Mouse (Mus musculus) fat pad, adult 2 months (tissue): ENCODE data around the gene Pak1.
A peak's percentile ranks its signal among the peaks of the same experiment; 100 is the strongest.
"Not testable (repeated sequence)": the region's sequence is repeated elsewhere in the genome, so short reads cannot be mapped to it uniquely, and the experiment has no call there.

Experiments used
- DNase-seq: peaks from one replicate; pipeline ENCODE4 v3.0.0-alpha.2; 2011; ENCODE audit warnings: low read depth, low spot score; ENCODE audit errors: extremely low read depth

The Pak1 gene

DNA sequence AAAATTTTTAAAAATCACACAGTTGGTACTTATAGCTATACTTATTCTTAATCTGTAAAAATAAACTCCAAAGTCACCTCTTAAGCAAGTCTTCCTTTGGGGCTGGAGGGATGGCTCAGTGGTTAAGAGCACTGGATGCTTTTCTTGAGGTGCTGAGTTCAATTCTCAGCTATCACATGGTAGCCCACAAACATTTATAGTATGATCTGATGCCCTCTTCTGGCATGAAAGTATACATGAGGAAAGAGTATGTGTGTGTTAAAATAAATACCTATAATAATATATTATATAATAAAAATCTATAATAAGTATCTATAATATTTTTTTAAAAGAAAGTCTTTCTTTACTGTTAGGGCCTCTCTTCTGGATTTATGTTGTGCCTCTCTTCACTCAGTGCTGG, 58.2 kb downstream of the Pak1 start:
- no peak for DNase-seq

DNA sequence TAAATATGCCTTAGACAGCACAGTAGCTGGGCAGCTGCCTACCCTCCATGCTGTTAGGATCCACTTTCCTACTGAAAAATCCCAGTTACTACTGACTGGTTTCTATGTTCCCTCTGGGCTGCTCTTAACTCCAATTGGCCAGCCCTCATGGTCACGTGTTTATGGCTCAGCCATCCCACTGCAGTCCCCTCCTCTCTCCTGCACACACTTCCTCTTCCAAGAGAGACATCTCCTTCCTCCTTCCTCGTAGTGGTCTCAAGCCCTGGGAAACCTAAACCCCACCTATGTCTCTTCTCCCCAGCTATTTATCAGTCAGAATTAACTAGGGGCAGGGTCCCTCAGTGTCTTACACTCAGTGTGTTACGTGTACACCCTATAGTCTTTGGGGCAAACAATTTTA, 61.2 kb downstream of the Pak1 start:
- not testable (repeated sequence) for DNase-seq

DNA sequence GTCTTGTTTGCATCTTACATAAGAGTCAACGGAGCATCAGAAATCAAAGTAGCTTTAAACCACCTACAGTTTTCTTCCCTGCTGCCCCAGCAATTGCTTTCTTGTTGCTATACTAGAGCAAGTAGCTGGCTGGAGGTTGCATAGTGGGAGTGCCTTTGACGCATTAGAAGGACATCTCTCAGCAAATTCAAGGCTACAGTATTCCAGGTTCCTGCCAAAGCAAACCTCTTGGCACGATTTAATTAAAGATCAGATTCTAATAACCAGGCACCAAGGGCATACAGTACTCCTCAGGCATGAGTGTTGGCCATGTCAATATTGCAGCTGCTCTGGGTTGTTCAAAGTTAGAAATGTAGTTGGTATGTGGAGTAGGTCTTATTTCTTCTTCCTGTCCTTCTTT, 62.0 kb downstream of the Pak1 start:
- no peak for DNase-seq

DNA sequence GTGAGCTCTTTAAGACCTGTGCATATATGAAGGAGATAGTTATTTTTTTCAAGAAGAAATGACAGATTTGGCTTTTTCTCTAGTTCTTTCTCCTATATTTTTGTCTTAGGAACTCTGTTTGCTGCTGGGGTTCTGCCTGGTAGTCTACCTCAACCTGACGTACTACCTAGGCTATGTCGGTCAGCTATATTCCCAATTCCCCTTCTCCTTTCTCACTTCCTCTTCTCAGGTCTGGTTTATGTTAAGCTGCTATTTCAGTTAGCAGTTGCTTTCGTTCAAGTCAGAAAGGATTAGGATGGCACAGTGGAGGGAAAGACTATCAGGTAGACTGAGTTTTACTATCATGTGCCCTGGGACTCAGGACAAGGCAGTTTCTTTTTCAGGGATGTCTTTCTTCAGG, 75.2 kb downstream of the Pak1 start:
- DNase-seq = no peak

DNA sequence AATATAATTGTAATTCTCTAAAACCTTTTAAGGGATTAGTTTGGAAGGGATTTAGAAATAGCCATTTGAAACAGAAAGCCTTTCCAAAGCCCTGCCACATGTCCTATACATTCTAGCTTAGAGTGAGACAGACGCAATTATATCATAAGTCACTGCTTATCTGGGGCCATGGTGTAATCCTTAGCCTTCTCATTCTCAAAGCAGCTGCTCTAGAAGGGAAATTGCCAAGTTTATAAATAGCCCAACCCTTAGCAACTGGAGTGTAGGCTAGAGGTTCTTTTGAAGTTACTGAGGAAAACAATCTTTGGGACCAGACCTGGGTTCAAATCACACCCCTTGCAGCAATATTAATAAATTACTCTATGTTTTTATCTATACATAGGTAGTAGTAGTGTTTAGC, 76.2 kb downstream of the Pak1 start:
- no peak for DNase-seq

DNA sequence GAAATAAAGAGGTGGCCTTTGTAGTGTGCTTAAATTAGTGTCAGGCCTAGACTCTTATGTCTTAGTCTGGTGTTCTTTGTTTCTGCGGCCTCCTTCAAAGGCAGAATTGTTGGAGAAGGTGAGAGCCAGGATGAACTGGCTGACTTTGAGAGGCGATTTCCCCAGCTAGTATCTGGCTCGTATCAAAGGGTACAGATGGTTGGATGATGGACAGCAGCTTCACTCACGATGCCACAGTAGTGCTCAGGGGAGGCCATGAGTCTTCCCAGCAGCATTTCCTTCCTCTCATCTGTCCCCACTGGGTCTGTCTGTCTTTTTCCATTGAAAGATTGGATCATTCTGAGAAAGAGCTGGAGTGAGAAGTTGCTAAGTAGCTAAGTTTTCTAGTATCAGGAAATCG, 79.5 kb downstream of the Pak1 start:
- no peak for DNase-seq

DNA sequence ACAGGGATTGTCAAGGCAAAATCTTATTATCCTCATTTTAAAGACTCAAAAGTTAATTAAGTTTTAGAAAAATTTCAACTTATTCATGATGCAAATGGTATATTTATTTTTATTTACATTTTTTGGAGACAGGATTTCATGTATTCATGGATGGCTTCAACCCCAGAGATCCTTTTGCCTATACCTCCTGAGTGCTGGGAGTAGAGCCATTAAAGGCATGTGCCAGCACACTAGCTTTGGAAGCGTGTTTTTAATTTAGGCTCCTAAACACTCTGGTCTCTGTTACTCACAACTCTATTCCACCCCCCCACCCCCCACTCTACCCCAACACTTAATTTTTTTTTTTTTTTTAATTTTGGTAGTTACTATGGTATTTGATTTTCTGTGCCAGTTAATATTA, 80.4 kb downstream of the Pak1 start:
- DNase-seq = no peak

DNA sequence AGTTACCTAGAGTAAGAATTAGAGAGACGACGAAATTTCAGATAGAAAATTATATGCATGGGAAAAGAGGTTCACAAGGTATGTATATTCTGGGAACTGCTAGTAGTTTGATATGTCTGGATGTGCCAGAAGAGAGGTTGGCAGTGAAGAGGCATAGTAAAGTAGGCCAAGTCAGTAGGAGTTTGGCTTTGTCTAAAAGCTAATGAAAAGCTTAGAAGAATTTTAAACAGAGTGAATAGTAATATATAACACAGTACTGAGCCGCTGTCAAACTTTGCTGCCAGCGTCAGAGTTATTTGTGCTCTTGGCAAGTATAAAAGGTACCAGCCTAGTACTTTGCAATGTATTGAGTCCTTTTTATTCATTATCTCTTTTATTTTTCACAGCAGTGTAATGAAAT, 84.1 kb downstream of the Pak1 start:
- no peak for DNase-seq

DNA sequence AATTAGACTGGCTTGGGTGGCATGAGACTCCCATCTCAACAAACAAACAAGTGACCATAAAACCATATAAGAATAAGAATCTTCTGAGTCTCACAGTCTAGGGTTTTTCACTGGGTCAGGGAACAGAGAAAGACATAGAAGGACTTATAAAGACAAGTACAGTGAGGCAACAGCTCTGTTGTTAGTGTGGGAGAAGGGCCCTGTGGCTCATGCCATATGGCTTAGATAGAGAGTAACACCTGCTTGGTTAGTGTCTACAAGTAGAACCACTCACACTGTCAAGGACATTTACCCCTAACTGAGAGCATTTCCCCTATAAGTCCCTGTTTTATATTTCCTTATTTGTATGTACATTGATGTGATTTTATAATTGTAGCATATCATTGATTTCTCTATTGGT, 85.0 kb downstream of the Pak1 start:
- DNase-seq = no peak

DNA sequence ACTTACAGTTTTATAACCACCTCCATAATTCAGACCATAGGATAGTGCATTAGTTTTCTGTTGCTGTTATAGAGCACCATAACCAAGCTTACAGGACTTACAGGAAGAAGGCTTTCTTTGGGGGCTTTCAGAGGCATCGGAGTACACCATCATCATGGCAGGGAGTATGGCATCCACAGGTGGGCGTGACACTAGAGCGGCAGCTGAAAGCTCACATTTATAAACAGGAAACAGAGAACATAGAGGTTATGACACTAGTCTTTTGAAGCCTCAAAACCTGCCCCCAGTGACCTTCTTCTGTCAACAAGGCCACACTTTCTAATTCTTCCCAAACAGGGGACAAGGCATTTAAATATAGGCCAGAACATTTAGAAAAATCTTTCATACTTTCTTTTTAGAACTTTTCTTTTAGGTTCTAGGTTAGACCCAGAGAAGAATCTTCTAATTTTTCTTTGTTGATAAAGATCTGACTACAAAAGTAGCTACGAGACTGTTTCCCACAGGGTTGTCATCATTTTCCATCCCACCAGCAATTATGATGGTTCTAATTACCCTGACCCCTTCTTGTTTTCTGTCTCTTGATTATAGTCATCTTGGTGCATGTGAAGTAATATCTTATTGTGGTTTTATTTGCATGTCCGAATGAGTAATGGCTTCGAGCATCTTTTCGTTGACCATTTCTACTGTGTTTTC, 89.7 kb downstream of the Pak1 start:
- DNase-seq = no peak

DNA sequence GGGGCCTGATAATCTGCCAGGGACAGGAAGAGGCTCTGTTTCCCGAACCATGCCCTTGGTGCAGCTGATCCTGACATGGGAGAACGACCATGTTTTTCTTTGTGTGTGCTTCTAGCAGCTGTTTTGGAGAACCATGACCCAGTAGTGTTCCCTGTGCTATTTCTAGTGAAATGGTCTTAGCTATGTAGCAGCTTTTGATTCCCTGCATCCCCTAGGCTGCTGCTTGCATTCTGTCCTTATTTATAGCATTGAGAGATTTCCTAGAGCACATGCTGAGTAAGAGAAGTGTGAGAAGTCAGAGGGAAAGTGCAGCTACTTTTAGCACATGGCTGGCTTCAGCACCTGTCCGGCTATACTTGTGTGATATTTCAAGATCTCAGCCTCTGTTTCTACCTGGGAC, 123.3 kb downstream of the Pak1 start:
- no peak for DNase-seq

DNA sequence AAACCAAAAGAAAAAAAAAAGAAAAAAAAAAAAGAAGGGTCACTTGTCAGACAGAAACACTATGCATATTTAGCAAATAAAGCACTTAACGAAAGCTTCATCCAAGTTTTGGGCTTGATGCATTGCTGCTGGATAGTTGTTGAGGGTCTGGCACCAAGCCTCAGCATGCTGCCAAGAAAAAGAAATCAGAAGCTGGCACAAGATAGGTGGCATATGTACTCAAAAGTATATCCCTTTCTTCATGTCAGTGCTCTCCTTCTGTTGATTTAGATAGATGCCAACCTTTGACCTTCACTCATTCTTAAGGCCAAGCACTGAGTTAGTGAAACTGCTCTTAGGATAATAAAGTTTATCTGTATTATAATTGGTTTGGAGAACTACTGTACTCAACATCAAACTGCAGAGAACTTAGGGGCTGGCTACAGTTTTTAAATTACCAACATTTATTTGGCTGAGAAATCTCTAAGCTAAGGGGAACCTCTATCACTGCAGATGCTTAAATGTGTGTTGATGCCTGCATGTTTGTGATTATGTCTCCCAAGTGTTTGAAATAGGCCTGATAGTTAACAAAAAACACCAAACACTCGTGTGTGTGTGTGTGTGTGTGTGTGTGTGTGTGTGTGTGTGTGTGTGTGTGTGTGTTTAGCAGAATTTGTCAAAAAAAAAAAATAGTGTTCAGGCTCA, 126.6 kb downstream of the Pak1 start:
- peak; percentile 1 for DNase-seq

DNA sequence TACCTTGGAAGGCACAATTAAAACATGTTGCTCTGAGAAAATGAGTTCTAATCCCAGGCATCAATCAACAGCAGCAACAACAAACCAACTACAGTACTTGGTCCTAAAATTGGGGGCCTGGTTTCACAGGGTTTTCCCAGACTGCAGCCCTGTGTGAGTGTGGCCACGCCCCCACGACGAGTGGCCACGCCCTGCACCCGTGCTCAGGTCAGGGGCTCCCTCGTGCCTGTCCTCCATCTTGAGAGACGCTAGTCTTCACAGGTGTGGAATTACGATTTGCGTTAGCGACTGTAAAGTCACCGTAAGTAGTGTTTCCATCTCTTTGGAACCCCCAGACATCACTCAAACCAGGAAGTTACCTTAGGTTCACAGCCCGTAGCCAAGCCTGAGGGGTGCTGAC, 131.4 kb downstream of the Pak1 start, which contains the start of gene Gdpd4:
TSS of gene Gdpd4 (plus strand) at position 214 of the 400 bp plus-strand sequence.
- DNase-seq = no peak

DNA sequence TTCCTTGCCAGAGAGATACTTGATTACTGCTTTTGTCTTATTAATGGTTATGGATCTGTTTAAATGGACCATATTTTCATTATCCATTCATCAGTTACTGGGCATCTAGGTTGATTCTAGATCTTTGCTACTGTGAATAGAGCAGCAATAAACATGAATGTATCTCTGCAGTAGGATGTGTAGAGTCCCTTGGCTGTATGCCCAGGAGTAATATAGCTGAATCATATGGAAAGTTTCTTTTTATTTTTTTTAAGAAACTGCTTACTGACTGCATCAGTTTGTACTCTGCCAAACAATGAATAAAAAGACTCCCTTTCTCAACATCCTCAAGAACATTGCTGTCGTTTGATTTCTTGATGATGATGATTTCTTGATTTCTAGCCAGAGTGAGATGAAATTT, 137.5 kb downstream of the Pak1 start:
- DNase-seq = no peak

DNA sequence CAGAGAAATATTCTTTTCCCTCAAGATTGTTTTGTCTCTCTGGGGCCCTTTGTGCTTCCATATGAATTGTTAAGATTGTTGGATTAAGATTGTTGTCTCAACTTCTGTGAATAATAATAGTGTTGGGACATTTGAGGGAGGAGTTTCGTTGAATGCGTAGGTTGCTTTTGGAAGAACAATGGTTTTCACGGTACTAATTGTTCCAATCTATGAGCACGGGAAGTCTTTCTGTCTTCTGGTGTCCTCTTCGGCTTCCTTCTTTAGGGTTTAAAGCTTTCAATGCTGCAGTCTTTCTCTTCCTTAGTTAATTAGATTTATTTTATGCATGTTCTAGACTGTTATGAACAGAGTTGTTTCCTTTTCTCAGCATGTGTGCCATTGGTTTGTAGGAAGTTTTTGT, 138.6 kb downstream of the Pak1 start:
- peak; percentile 30 for DNase-seq

DNA sequence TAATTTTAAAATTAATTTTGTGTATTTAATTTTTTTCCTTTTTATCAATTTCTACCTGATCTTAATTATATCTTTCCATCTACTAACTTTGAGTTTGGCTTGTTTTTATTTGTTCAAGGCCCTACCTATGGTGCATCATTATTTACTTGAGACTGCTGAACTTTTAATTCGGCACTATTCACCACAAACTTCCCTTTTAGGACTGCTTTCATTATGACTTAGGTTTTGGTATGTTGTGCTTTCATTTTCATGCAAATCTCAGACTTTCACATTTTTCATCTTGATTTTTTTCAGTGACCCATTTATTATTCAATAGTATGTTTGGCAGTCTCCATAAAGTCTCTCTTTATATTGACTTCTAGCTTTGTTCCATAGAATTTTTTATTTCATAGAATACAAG, 156.1 kb downstream of the Pak1 start:
- DNase-seq = no peak
